Mouse (Mus musculus): ENCODE measurements around the gene Zbtb9.

DNA sequence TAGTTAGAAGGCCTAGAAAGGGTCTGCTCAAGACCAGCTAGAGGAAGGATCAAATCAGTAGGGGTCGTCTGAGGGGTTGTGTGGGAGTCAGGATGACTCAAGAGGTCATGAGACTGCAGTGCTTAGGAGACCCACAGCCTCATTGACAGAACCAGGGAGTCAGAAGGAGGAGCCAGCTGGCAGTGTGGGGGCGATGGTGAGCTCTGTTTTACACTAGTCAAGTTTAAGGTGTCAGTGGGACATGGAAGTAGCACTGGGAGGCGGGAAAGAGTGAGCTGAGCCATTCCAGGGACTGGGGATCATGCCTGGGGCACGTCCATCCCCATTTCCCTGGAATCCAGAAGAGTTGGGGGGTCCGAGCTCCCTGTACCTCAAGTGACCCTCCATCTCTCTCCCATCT is 14.1 kb upstream of the Zbtb9 start:
- TF ChIP-seq CTCF (IDR thresholded peaks at IDR 0.05; ENCODE audit: low read depth) = no peak
- no peak for TF ChIP-seq EP300 (IDR thresholded peaks at IDR 0.05; ENCODE audit: low read depth)
